Mouse (Mus musculus): Measurements from ENCODE around the gene Krt2. TPM values are rescaled to one million over a fixed set of nuclear protein-coding genes. Genes with fewer than 3 reads are reported as not detected.

The Krt2 gene
- not detected in 2 replicates for polyA plus RNA-seq (2016; fragmentation: Nextera tagmentation; extraction: Ambion mirVana)

DNA sequence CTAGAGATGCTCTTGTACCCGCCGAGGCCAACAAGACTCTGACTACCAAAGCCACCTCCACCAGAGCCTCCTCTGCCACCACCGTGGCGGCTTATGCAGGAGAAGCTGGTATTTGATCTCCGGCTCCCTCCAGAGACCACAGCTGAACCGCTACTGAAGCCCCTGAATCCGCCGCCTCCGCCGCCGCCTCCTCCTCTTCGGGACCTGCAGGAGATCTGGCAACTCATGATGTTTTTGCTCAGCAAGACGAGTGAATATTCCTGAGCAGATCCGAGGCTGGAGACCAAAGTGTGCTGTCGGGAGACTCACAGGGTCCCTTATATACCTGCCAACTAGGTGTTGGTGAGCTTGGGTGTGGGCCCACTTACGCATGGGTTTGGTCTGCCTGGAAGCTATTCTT, at the start of gene Krt2:
TSS of gene Krt2 (minus strand) at position 295 of the 400 bp plus-strand sequence.
- Histone ChIP-seq H3K9ac (no peak within 1 kb of the TSS), H3K4me3 (no peak within 1 kb of the TSS), H3K27ac (no peak within 1 kb of the TSS), H3K36me3 (no peaks in the 10 kb centered on the region), H3K27me3 (no peaks in the 10 kb centered on the region), H3K9me3 (replicated peaks) (no peaks in the 10 kb centered on the region), H3K4me2 (replicated peaks) (no peak within 1 kb of the TSS), H3K4me1 (no peaks in the 10 kb centered on the region)
- no peak for ATAC-seq (ENCODE audit: low FRiP score)
- 87% methylated on average over 16 of the region's 16 CpGs for WGBS

DNA sequence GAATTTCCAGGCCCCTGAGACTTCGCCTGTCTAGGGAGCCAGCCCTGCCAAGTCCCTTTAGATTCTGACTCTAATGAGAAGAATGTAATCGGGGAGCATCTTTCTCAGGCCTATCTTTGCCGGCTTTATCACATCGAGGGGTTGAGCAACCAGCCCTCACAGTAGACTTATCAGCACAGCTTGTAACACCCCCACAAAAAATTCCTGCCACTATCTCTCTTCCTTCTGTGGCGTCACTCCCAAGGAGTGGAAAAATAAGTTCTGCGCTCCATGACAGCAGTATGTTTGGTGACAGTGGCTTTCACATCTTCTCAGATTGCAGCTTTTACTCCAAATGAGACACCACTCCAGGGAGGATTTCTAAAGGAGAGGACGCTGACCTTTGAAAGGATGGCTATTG, 48.8 kb upstream of the Krt2 start:
- peaks cover 8% of the 10 kb centered on the region; the same call in 1 of the 2 replicates for H3K27me3 ChIP-seq

DNA sequence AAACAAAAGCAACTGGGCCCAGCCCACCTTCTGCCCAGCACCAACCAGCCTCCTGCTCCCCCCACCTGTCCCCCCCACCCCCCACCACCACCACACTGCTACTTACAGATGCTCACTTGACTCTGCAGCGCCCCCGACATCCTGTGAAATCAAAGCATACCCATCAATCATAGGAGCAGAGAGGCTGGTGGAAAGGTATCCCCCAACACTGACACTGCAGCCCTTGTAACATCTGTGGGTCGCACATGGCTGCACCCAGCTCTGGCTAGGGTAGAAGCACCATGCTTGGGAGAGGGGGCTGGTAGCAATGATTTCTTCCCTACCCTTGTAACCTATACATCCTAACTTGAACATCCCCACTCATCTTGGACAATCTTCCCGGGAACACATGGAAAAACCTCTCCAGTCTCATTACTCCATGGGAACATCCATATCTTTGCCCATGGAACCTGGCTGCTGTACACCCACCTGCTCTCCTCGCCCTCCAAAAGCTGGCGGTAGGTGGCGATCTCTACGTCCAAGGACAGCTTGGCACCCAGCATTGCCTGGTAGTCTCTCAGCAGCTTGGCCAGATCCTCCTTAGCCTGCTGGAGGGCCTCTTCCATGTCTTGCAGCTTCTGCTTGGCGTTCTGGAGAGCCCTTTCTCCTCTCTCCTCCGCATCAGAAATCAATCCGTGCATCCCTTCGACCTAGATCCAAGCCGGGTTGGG, 42.6 kb upstream of the Krt2 start:
- no peaks in the 10 kb centered on the region for H3K9me3 ChIP-seq (replicated peaks)
- H3K27me3 ChIP-seq = peaks cover 53% of the 10 kb centered on the region
- WGBS = 55% methylated on average over 13 of the region's 13 CpGs
- no peaks in the 10 kb centered on the region for H3K36me3 ChIP-seq
- peaks cover 18% of the 10 kb centered on the region for H3K4me1 ChIP-seq
- peak overlapping the region; percentile 78 for H3K4me2 ChIP-seq (replicated peaks)
- H3K9ac ChIP-seq = no peak overlapping the region
- H3K27ac ChIP-seq = no peak overlapping the region
- peak; percentile 22; the same call in 1 of the 2 replicates for ATAC-seq (ENCODE audit: low FRiP score)
- H3K4me3 ChIP-seq = peak overlapping the region; percentile 41; the same call in 1 of the 2 replicates

More for the DNA sequence above, 48.8 kb upstream of the Krt2 start:
- Histone ChIP-seq H3K4me3 (no peak overlapping the region), H3K4me1 (no peaks in the 10 kb centered on the region), H3K27ac (no peak overlapping the region), H3K4me2 (replicated peaks) (no peak overlapping the region), H3K9me3 (replicated peaks) (no peaks in the 10 kb centered on the region), H3K36me3 (no peaks in the 10 kb centered on the region), H3K9ac (no peak overlapping the region)
- 85% methylated on average over 7 of the region's 7 CpGs for WGBS
- ATAC-seq (ENCODE audit: low FRiP score) = no peak

DNA sequence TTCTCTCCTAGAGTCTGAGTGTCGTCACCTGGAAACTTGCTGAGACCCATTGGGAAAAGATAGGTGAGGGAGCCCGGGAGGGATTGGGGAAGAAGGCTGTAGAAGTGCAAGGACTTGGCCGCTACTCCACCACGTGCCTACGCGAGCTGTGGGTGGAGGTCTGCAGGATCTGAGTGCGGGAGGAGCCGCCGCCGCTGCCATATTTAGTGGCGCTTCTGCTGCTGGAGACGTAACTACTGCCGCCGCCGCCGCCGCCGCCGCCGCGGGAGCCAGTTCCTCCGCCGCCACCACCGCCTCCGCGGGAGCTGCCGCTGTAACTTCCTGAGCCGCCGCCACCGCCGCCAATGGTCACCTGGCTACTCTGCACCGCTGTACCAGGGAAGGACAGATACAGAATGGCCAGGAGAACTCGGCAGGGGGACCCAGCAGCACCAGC, 41.8 kb upstream of the Krt2 start:
- peaks cover 59% of the 10 kb centered on the region for H3K27me3 ChIP-seq
- 0 out of 2 replicates have a peak, but pooled peaks have one; percentile 26 for ATAC-seq (ENCODE audit: low FRiP score)

DNA sequence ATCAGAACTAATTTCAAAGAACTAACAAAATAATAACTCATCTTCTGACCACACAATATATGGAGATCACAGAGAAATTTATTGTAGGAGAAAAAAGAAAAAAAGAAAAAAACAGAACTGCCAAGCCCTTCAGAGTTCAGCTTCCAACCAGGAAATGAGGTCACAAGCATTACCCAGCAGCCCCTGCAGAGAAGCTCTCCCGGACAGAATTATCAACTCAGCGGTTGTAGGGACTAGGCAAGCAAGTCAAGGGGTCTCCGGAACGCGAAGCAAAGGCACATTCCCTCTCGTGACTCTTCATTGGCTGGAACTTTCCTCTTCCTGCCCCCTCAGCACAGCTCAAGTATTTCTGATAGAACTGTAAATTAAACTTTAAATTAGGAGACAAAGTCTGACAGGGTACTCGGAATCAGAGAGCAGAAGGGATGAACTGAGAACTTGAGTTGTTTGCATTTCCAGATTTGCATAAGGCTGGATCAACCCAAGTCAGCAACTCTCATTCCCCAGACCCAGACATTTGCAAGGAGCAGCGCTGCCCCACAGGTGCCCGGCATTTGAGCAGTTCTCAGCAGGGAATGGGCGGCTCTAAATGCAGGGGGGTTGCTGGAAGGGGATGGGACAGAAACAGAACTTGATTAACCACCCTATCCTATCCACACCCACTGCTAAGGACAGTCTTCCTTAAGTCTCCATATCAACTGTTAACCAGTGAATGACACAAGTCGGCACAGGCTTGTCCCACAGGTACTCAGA, 40.9 kb upstream of the Krt2 start:
- Histone ChIP-seq H3K36me3 (no peaks in the 10 kb centered on the region), H3K4me1 (peaks cover 23% of the 10 kb centered on the region), H3K9me3 (replicated peaks) (no peaks in the 10 kb centered on the region), H3K27ac (no peak overlapping the region), H3K4me3 (no peak overlapping the region), H3K4me2 (replicated peaks) (peak overlapping the region; percentile 78), H3K27me3 (peaks cover 66% of the 10 kb centered on the region), H3K9ac (no peak overlapping the region)
- 0 out of 2 replicates have a peak, but pooled peaks have one; percentile 13 for ATAC-seq (ENCODE audit: low FRiP score)
- 6% methylated on average over 11 of the region's 11 CpGs for WGBS

More for the DNA sequence above, 41.8 kb upstream of the Krt2 start:
- WGBS = 1% methylated on average over 31 of the region's 33 CpGs
- Histone ChIP-seq H3K4me3 (peak overlapping the region; percentile 41), H3K4me1 (peaks cover 23% of the 10 kb centered on the region), H3K9ac (peak overlapping the region; percentile 63), H3K27ac (no peak overlapping the region), H3K9me3 (replicated peaks) (no peaks in the 10 kb centered on the region), H3K4me2 (replicated peaks) (peak overlapping the region; percentile 78), H3K36me3 (no peaks in the 10 kb centered on the region)

DNA sequence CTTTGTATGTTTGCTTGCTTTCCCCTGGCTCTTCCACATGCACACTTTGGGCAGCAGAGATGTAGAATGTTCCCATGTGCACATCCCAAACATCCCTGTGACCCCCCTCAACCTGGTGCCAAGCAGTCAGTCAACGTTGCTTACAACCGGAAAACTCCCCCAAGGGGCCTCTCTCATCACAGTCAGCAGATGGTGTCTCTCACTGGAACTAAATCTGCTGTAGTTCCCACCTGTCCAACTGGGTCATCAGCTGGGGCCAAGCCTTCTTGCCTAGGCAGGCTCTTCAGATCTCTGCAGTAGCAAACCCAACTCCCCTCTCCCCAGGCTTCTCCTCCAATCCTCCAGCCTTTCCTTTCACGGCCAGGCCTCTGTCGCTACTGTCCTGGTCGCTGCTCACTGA, 38.7 kb upstream of the Krt2 start:
- no peak overlapping the region for H3K4me3 ChIP-seq
- peaks cover 71% of the 10 kb centered on the region for H3K27me3 ChIP-seq
- H3K27ac ChIP-seq = no peak overlapping the region
- ATAC-seq (ENCODE audit: low FRiP score) = no peak
- WGBS = 62% methylated on average over 5 of the region's 5 CpGs
- H3K4me1 ChIP-seq = peaks cover 23% of the 10 kb centered on the region
- H3K9ac ChIP-seq = no peak overlapping the region
- H3K9me3 ChIP-seq (replicated peaks) = no peaks in the 10 kb centered on the region
- H3K36me3 ChIP-seq = no peaks in the 10 kb centered on the region
- no peak overlapping the region for H3K4me2 ChIP-seq (replicated peaks)

DNA sequence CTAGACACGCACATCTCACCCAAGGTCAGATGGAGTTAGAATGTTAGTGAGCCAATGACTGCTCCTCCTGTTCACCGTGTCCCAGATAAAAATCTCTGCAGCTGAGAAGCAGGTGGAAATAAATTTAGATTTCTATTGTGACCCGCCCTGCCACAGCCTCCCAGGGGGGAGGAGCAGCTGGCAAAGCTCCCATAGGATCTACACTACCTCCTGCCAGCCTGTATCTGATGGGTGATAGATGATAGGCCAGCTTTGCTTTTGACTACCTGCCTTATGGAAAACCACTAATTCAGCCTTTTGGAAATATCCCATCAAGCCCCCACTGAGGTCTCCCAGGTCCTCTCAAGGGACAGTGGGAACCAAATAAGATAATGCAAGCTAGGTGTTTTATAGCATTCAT, 37.8 kb upstream of the Krt2 start:
- Histone ChIP-seq H3K27ac (no peak overlapping the region), H3K27me3 (peaks cover 65% of the 10 kb centered on the region), H3K4me2 (replicated peaks) (no peak overlapping the region), H3K9ac (no peak overlapping the region), H3K36me3 (no peaks in the 10 kb centered on the region), H3K4me1 (peaks cover 22% of the 10 kb centered on the region), H3K4me3 (no peak overlapping the region), H3K9me3 (replicated peaks) (no peaks in the 10 kb centered on the region)
- no peak for ATAC-seq (ENCODE audit: low FRiP score)
- 67% methylated on average over 3 of the region's 3 CpGs for WGBS

DNA sequence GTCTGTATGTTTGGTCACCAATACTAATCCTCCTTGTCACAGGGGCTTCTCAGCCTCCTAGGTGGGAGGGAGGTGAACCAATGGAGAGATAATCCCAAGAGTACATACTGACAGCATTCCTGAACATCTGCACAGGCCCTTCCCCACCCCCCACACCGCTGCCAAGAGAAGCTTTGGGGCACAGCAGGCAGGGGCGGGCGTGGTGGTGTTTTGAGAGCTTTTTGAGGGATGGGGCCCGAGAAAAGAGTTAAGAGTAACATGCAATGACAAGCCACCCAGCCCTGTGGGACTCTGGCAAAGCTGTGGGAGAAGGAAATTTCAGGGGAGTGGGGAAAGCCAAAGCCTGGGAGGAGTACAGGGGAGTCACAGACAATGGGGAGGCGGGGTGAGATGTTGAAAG, 36.3 kb upstream of the Krt2 start:
- Histone ChIP-seq H3K9ac (no peak overlapping the region), H3K9me3 (replicated peaks) (no peaks in the 10 kb centered on the region), H3K4me1 (peaks cover 11% of the 10 kb centered on the region; the same call in 1 of the 2 replicates), H3K27me3 (peaks cover 58% of the 10 kb centered on the region), H3K4me2 (replicated peaks) (no peak overlapping the region), H3K4me3 (no peak overlapping the region), H3K27ac (no peak overlapping the region), H3K36me3 (no peaks in the 10 kb centered on the region)
- 17% methylated on average over 5 of the region's 5 CpGs for WGBS
- ATAC-seq (ENCODE audit: low FRiP score) = no peak

DNA sequence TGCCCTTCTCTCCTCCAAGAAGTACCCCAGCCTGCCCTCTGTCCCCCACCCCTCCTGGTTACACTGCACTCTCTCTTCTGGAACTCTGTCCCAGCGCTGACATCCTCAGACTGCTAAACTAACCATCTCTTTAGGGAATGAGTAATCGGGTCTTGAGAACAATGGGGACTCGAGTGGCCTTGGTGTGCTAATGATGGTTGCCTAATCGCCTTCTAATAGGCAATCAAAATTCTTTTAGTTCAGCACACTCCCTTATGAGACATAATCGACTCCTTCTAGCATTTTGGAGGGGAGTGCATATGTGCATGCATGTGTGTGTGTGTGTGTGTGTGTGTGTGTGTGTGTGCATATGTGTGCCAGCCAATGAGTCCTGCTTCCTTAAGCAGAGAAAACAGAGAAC, 34.6 kb upstream of the Krt2 start:
- H3K9me3 ChIP-seq (replicated peaks) = no peaks in the 10 kb centered on the region
- WGBS = 40% methylated on average over 5 of the region's 5 CpGs
- no peak overlapping the region for H3K4me3 ChIP-seq
- no peak for ATAC-seq (ENCODE audit: low FRiP score)
- H3K4me2 ChIP-seq (replicated peaks) = no peak overlapping the region
- H3K27ac ChIP-seq = no peak overlapping the region
- no peak overlapping the region for H3K9ac ChIP-seq
- H3K36me3 ChIP-seq = no peaks in the 10 kb centered on the region
- peaks cover 42% of the 10 kb centered on the region for H3K27me3 ChIP-seq
- H3K4me1 ChIP-seq = 0 out of 2 replicates have a peak, but pooled peaks cover 6% of the 10 kb centered on the region

DNA sequence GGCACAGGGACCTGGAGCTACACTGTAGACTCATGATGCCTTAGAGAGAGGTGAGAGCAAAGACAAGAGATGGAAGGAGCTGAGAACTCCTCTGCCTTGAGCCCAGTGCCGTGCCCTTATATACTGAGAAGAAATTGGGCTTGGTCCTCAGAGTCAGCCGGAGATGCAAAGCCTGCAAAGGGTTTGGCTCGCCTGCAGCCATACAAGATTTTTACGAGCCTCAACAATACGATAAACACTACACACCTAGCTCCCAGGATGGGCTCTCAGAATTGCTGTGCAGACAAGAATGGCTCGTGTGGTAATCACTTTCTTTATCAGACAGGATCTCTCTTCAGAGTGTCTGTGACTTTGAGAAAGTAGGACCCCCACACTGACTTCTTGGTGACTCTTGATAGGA, 32.7 kb upstream of the Krt2 start, which contains the start of gene Krt1:
TSS of gene Krt1 (minus strand) at position 101 of the 400 bp plus-strand sequence.
- peaks cover 33% of the 10 kb centered on the region for H3K27me3 ChIP-seq
- no peak within 1 kb of the TSS for H3K4me3 ChIP-seq
- no peak within 1 kb of the TSS for H3K4me2 ChIP-seq (replicated peaks)
- H3K4me1 ChIP-seq = peaks cover 9% of the 10 kb centered on the region
- H3K9me3 ChIP-seq (replicated peaks) = no peaks in the 10 kb centered on the region
- no peak within 1 kb of the TSS for H3K9ac ChIP-seq
- no peak within 1 kb of the TSS for H3K27ac ChIP-seq
- H3K36me3 ChIP-seq = no peaks in the 10 kb centered on the region
- ATAC-seq (ENCODE audit: low FRiP score) = no peak
- WGBS = 92% methylated on average over 6 of the region's 6 CpGs

DNA sequence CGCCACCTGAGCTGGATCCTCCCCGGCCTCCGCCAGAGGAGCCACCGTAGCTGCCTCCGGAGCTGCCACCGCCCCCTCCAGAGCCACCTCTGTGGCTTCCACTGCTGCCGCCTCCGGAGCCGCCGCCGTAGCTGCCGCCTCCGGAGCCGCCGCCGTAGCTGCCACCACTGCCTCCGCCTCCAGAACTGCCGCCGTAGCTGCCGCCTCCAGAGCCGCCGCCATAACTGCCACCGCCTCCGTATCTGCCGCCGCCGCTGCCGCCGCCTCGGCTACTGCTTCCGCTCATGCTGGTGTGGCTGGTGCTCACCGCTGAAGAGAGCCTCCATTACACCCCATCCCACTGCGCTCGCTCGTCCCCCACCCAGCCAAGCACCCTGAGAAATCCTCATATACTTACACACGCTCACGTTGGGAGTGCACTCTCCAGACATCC, 28.0 kb upstream of the Krt2 start:
- Histone ChIP-seq H3K36me3 (no peaks in the 10 kb centered on the region), H3K9ac (peak overlapping the region; percentile 71), H3K4me3 (peak overlapping the region; percentile 50), H3K27ac (peak overlapping the region; percentile 64), H3K9me3 (replicated peaks) (no peaks in the 10 kb centered on the region), H3K4me1 (peaks cover 7% of the 10 kb centered on the region), H3K4me2 (replicated peaks) (peak overlapping the region; percentile 74), H3K27me3 (peaks cover 12% of the 10 kb centered on the region)
- ATAC-seq (ENCODE audit: low FRiP score) = peak; percentile 64
- WGBS = under 1% methylated on average over 36 of the region's 37 CpGs

DNA sequence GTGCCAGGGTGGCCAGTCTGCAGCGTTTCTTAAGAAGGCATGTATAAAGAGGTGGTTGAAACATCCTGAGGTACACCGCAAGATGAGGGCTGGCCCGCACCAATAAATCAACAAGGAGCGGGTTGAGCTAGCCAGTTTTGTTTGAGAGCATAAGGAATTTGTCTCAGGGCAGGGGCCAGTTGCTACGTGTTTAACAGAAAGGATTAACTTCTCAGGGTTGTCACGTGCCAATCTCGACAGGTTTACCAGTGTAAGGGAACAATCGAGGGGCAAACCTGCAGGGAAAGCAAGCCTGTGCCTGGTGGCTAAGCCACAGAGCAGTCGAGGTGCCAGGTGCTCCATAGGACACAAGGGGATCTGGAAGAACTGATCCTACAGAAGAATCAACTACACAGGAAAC, 25.2 kb upstream of the Krt2 start:
- Histone ChIP-seq H3K27me3 (peaks cover 6% of the 10 kb centered on the region), H3K9ac (no peak overlapping the region), H3K4me3 (no peak overlapping the region), H3K27ac (no peak overlapping the region), H3K4me2 (replicated peaks) (no peak overlapping the region), H3K9me3 (replicated peaks) (no peaks in the 10 kb centered on the region), H3K4me1 (peaks cover 7% of the 10 kb centered on the region), H3K36me3 (no peaks in the 10 kb centered on the region)
- no peak for ATAC-seq (ENCODE audit: low FRiP score)
- 73% methylated on average over 9 of the region's 9 CpGs for WGBS
